Mouse (Mus musculus) CH12.LX (cell line): ENCODE data around the gene Tas2r143. TPM values are rescaled to one million over a fixed set of nuclear protein-coding genes. Genes with fewer than 3 reads are reported as not detected.

Experiments used
- DNase-seq: peaks from one replicate; pipeline ENCODE4 v3.0.0-alpha.2; 2013; ENCODE audit errors: extremely low read depth
- H3K27ac ChIP-seq: 2 replicates; pipeline ENCODE4 v1.5.1; 2012; ENCODE audit warnings: low read depth, mild to moderate bottlenecking, control low read depth, moderate library complexity; ENCODE audit not compliant: insufficient read depth
- H3K27me3 ChIP-seq: replicated peaks from 2 replicates; pipeline ENCODE3; 2012; ENCODE audit warnings: inconsistent platforms
- H3K36me3 ChIP-seq, 2 experiments: replicated peaks in 1 of 2; 2 replicates each; pipeline versions ENCODE3 to v1.6.1; 2012; ENCODE audit warnings: inconsistent platforms in 1 of 2, low read length in 1 of 2, mild to moderate bottlenecking in 1 of 2, mixed read lengths in 1 of 2, moderate library complexity in 1 of 2; ENCODE audit not compliant: control insufficient read depth in 1 of 2, insufficient read depth in 1 of 2
- H3K4me1 ChIP-seq, 2 experiments: 2 replicates each; pipeline ENCODE4 v1.6.1; 2012; ENCODE audit warnings: inconsistent platforms in 1 of 2, moderate library complexity in 1 of 2; ENCODE audit not compliant: insufficient read depth in 2 of 2, control insufficient read depth in 1 of 2
- H3K4me2 ChIP-seq: 2 replicates; pipeline ENCODE4 v1.6.1; 2012; ENCODE audit warnings: low read depth, mild to moderate bottlenecking, control low read depth; ENCODE audit not compliant: poor library complexity, insufficient read depth, severe bottlenecking
- H3K4me3 ChIP-seq, 3 experiments: fragments of 150-350 bp in 1 of 3; sonication (generic) in 1 of 3; replicated peaks in 1 of 3; 2 replicates each; pipeline versions ENCODE3 to v1.5.1; 2011 to 2012; ENCODE audit warnings: low read depth in 2 of 3, low read length in 2 of 3, mild to moderate bottlenecking in 2 of 3, moderate library complexity in 2 of 3, control low read depth in 1 of 3, improper control_type of control experiment in 1 of 3, inconsistent platforms in 1 of 3, mixed read lengths in 1 of 3; ENCODE audit not compliant: poor library complexity in 1 of 3
- H3K79me2 ChIP-seq: replicated peaks from 2 replicates; pipeline ENCODE4 v1.6.1; 2012; ENCODE audit warnings: mild to moderate bottlenecking, moderate library complexity; ENCODE audit not compliant: control insufficient read depth, poor library complexity, insufficient read depth, severe bottlenecking; ENCODE audit errors: extremely low read depth
- H3K9ac ChIP-seq: 2 replicates; pipeline ENCODE4 v1.6.1; 2012; ENCODE audit warnings: low read depth, mild to moderate bottlenecking, control low read depth, moderate library complexity; ENCODE audit not compliant: insufficient read depth
- H3K9me3 ChIP-seq: replicated peaks from 2 replicates; pipeline ENCODE3; 2012; ENCODE audit warnings: low read length, inconsistent platforms, mixed read lengths
- CHD1 ChIP-seq: IDR thresholded peaks from 2 replicates; pipeline ENCODE4 v1.6.1; 2012; ENCODE audit warnings: low read depth, low read length, improper control_type of control experiment, inconsistent platforms
- CHD2 ChIP-seq: IDR thresholded peaks from 2 replicates; pipeline ENCODE4 v1.6.1; 2011; ENCODE audit warnings: low read length, improper control_type of control experiment
- MAFK ChIP-seq: IDR thresholded peaks from 2 replicates; pipeline ENCODE4 v1.6.1; 2011; ENCODE audit warnings: low read length, improper control_type of control experiment; ENCODE audit not compliant: insufficient replicate concordance
- MAZ ChIP-seq: IDR thresholded peaks from 2 replicates; pipeline ENCODE4 v1.6.1; 2012; ENCODE audit warnings: low read depth, mild to moderate bottlenecking, inconsistent platforms, low read length, improper control_type of control experiment, moderate library complexity
- MXI1 ChIP-seq: IDR thresholded peaks from 2 replicates; pipeline ENCODE4 v1.6.1; 2011; ENCODE audit warnings: mild to moderate bottlenecking, low read depth, low read length, improper control_type of control experiment
- MYC ChIP-seq: IDR thresholded peaks from 2 replicates; pipeline ENCODE4 v1.6.1; 2011; ENCODE audit warnings: low read depth, mild to moderate bottlenecking, improper control_type of control experiment, low read length
- NELFE ChIP-seq: IDR thresholded peaks from 2 replicates; pipeline ENCODE4 v1.6.1; 2011; ENCODE audit warnings: low read depth, low read length, improper control_type of control experiment
- NRF1 ChIP-seq: IDR thresholded peaks from 2 replicates; pipeline ENCODE4 v1.6.1; 2014; ENCODE audit warnings: low read depth, mild to moderate bottlenecking, inconsistent platforms, low read length, improper control_type of control experiment, moderate library complexity
- TCF12 ChIP-seq: IDR thresholded peaks from 2 replicates; pipeline ENCODE4 v1.6.1; 2014; ENCODE audit warnings: low read depth, mild to moderate bottlenecking, inconsistent platforms, low read length, improper control_type of control experiment
- UBTF ChIP-seq: IDR thresholded peaks from 2 replicates; pipeline ENCODE4 v1.6.1; 2012; ENCODE audit warnings: low read depth, mild to moderate bottlenecking, inconsistent platforms, low read length, improper control_type of control experiment, moderate library complexity
- USF2 ChIP-seq: conservative IDR thresholded peaks from 2 replicates; pipeline ENCODE4 v1.6.1; 2011; ENCODE audit warnings: low read depth, low read length, improper control_type of control experiment
- ZC3H11A ChIP-seq: IDR thresholded peaks from 2 replicates; pipeline ENCODE4 v1.6.1; 2012; ENCODE audit warnings: low read depth, mild to moderate bottlenecking, inconsistent platforms, low read length, improper control_type of control experiment
- ZKSCAN1 ChIP-seq: IDR thresholded peaks from 2 replicates; pipeline ENCODE4 v1.6.1; 2012; ENCODE audit warnings: low read depth, inconsistent platforms, low read length, improper control_type of control experiment, borderline replicate concordance
- ZMIZ1 ChIP-seq: IDR thresholded peaks from 2 replicates; pipeline ENCODE4 v1.6.1; 2012; ENCODE audit warnings: low read depth, mild to moderate bottlenecking, inconsistent platforms, low read length, improper control_type of control experiment
- dilution Hi-C: fragments of 300-500 bp; cut with MboI; formaldehyde crosslinking; loops from 2 replicates; pipeline ENCODE4 v1.14.3; 2020; ENCODE audit warnings: low sequenced_read_pairs; ENCODE audit not compliant: extremely low pct_unique_long_range_greater_than_20kb, extremely low pct_ligation_motif_present
- in situ Hi-C: fragments of 300-500 bp; cut with MboI; formaldehyde crosslinking; loops from 3 replicates; pipeline ENCODE4 v1.14.3; 2019; ENCODE audit warnings: low sequenced_read_pairs, low pct_ligation_motif_present, low pct_unique_long_range_greater_than_20kb, mixed read lengths
- polyA plus RNA-seq: library from polyadenylated mRNA; unstranded; fragments of >175 nt; gene quantifications from 2 replicates; pipeline ENCODE4 v1.2.1, GENCODE M21; 2012; ENCODE audit warnings: low read depth; ENCODE audit not compliant: insufficient read length
- total RNA-seq, 2 experiments: library from RNA; depleted of rRNA; stranded (reverse); fragments of 300-350 nt in 1 of 2; fragments of >200 nt in 1 of 2; gene quantifications; 2 replicates each; pipeline ENCODE4 v1.2.3; 2012 to 2014

The Tas2r143 gene
- total and polyA plus RNA-seq, 3 experiments: not detected

- in situ Hi-C loops (no loop called here), dilution Hi-C loops (no loop called here)
- Histone ChIP-seq H3K9me3 (no peaks in the 10 kb centered on the region), H3K79me2 (no peaks in the 10 kb centered on the region), H3K9ac (no peak overlapping the region), H3K36me3 (peaks cover 6 to 44% of the 10 kb centered on the region in 2 experiments), H3K4me1 (no peaks in the 10 kb centered on the region), H3K27ac (no peak overlapping the region), H3K4me3 (no peak overlapping the region)
- TF ChIP-seq MYC: no peak
- no peak for TF ChIP-seq ZC3H11A
- TF ChIP-seq NELFE: no peak
- no peak for TF ChIP-seq MAFK
- no peak for TF ChIP-seq CHD2
- TF ChIP-seq CHD1: no peak
- TF ChIP-seq ZMIZ1: no peak
- TF ChIP-seq, all 38 proteins: peak for 0
- no peak for DNase-seq
- Histone ChIP-seq H3K27me3 (no peaks in the 10 kb centered on the region), H3K4me2 (no peak overlapping the region)
Measured at GRCm38 (mm10) chr6:42358901-42359300, 41.1 kb upstream of the Tas2r143 start.

DNA sequence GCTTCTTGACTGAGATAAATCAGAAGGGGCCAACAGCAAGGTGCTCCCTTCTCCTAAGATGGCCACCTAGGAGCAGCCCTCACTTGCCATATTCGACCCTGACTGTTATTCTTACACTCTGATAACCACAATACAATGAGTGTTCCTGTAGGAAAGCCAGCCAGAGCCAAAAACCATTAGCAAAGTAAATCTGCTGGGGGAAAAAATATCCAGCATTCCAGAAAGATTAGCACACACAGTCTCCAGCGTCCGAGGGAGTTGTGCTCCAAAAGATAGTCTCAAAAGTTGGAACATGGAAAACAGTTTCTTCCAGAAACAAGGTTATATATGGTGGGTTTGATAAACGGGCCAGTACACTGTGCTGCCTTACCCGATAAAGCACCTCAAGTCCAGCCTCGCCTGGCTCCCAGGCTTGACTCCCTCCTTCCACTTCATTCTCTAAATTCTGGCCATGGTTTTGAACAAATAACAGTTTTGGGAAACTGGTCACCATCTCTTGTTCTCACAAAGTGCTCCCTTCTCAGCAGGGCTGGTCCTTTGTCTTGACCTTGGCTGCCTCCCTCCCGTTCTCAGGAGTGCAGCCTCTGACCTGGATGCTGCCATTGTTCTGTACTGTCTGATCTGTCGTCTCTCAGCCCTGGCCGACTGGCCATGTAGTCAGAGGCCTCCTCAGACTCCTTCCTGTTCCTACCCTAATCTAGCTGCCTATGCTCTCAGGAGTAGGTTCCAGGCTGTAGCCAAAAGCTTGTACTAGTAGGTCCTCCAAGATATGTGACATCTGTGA lies 40.5 kb upstream of the Tas2r143 start:
- dilution Hi-C loops: no loop called here
- no peak overlapping the region for H3K4me3 ChIP-seq
- no peaks in the 10 kb centered on the region for H3K4me1 ChIP-seq
- no peaks in the 10 kb centered on the region for H3K27me3 ChIP-seq
- H3K9me3 ChIP-seq: no peaks in the 10 kb centered on the region
- no peaks in the 10 kb centered on the region for H3K79me2 ChIP-seq
- no peak overlapping the region for H3K9ac ChIP-seq
- no peak overlapping the region for H3K27ac ChIP-seq
- DNase-seq: no peak
- H3K4me2 ChIP-seq: no peak overlapping the region
- in situ Hi-C loops: no loop called here
- TF ChIP-seq TCF12 (no peak), MAZ (no peak), UBTF (no peak), ZKSCAN1 (no peak), MYC (no peak), NELFE (no peak), MXI1 (no peak), USF2 (no peak), NRF1 (no peak)
- H3K36me3 ChIP-seq: peaks cover 6 to 39% of the 10 kb centered on the region in 2 experiments
